Mouse (Mus musculus) brain, embryonic 14.5 days (tissue): ENCODE results near the gene Alpk3.

ENCODE experiments used
- CTCF ChIP-seq: fragments of 200-500 bp; IDR thresholded peaks from 2 replicates; pipeline ENCODE4 v1.5.1; 2012; ENCODE audit warnings: inconsistent platforms, mild to moderate bottlenecking, moderate library complexity, borderline replicate concordance; ENCODE audit not compliant: insufficient read depth, insufficient read length; ENCODE audit errors: extremely low read depth
- POLR2A ChIP-seq: fragments of 200-500 bp; IDR thresholded peaks from 2 replicates; pipeline ENCODE4 v1.6.1; 2012; ENCODE audit warnings: mild to moderate bottlenecking, inconsistent platforms, borderline replicate concordance; ENCODE audit not compliant: poor library complexity, insufficient read depth, insufficient read length, severe bottlenecking; ENCODE audit errors: extremely low read depth

DNA sequence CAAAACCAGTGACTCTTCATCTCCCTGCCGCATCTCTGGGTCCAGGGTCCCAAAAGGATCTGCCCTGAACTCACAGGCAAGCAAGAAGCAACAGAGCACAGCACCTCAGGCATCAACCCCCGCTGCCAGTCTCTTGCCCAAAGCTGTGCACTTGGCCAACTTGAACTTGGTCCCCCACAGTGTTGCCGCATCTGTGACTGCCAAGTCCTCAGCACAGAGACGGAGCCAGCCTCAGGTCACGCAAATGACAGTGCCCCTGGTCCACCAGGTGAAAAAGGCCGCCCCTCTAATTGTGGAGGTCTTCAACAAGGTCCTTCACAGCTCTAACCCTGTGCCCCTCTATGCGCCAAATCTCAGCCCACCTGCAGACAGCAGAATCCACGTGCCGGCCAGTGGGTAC lies 32.7 kb upstream of the Alpk3 start:
- TF ChIP-seq CTCF, result no peak
- TF ChIP-seq POLR2A, result no peak
